Mouse (Mus musculus) embryo, embryonic 10 days (tissue): ENCODE results near the gene Prkn.

ENCODE experiments used
- DNase-seq: peaks from one replicate; pipeline ENCODE4 v3.0.0-alpha.2; 2015; ENCODE audit warnings: low spot score

The Prkn gene

GRCm38 (mm10) chr17:10840148-10840707 lies at the start of gene Prkn, which contains the start of gene Pacrg:
TSS of gene Prkn (plus strand) at chr17:10840384.
TSS of gene Pacrg (minus strand) at chr17:10840311.
- DNase-seq: peak; percentile 99

GRCm38 (mm10) chr17:10791661-10792060 lies 48.5 kb upstream of the Prkn start:
- no peak for DNase-seq

DNA sequence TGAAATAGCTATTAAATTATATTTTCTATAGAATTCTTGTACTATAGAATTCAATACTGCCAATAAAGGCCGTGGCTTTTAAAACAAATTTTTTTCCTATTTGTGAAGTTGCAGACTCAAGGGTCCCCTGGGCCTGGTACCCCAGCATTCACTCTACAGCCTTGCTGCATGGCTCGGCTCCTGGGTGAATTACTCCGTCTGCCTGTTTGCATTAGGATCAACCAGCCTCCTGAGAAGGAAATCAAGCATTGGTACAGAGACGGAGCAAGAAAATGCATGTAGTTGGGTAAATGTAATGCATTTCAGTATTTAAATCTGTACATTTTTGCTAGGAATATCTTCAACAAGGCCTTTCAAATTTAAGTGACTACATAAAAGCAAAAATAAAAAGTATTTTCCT lies 33.5 kb upstream of the Prkn start:
- DNase-seq: no peak

DNA sequence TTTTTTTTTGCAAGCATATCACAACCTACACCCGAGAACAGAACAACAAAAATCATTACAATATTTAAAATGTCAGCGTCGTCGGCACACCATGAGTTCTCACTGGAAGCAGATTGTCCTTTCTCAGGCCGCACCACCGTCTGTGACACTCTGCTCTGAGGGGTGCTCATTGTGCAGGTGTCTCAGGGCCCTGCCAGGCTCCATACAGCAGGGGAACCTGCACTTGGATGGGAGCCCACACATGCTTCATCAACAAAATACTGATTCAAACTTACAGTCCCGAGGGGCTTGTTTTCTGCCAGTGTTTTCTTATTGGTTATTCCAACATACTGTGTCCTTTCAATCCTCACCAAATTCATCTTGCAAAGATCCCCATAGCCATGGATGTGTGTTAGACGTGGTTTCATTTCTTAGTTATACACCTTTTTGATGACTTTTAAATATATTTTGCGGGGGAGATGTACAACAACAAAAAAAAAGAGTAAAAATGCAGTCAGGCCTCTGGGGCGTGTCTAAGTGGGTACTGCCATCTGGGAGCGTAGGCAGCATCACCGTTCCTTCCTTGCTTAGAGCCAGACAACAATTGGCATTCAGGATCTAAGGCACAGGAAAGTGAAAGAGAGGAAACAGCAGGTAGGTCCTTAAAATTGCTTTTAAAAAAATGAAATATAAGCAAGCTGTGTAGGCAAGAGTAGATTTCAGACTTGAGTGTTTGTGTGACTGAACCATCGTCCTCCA lies 32.8 kb upstream of the Prkn start:
- DNase-seq: no peak

- no peak for DNase-seq
Measured at GRCm38 (mm10) chr17:10808571-10808970, 31.6 kb upstream of the Prkn start.

DNA sequence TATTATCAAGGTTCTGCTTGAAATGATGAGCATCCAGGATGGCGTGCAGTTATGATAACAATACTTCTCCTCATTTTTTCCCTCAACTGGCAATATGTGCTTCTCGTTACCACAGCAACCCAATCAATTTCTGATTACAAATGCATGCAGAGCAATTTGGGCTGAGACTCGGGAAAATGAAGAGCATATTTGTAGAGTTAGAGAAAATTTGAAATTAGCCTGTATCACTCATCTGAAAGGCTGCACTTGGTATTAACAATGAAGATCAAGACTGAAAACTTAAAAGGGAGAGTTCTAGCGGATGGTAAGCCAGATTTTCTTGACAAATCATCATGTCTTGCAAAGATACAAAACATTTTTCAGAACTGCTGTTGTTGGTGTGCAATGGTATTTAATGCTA lies 21.2 kb upstream of the Prkn start:
- no peak for DNase-seq

DNA sequence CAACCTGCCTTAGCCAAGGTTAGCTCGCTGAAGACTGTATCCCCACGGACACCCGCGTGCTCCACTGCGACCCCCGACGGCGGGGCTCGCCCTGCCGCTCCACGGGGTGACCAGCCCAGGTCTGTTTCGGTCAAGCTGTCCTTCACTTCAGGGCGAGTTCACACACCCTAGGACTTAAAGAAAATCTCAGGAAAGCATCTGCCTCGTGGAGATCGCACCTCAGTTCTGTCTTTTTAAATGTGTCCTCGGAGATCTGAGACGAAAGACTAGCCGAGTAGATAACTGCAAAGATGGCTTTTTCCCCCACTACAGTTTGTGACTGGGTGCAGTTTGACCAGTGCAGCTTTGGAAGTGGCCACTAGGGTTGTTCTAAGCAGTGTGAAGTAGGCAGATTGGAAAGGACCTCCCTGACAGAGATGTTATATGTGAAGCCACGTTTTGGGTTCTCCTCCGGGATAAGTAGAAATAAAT lies 582 bp downstream of the Prkn start:
- peak; percentile 73 for DNase-seq

GRCm38 (mm10) chr17:10854207-10854606 lies 14.0 kb downstream of the Prkn start:
- no peak for DNase-seq

- DNase-seq: no peak
Measured at GRCm38 (mm10) chr17:10874208-10875187, 34.3 kb downstream of the Prkn start.

DNA sequence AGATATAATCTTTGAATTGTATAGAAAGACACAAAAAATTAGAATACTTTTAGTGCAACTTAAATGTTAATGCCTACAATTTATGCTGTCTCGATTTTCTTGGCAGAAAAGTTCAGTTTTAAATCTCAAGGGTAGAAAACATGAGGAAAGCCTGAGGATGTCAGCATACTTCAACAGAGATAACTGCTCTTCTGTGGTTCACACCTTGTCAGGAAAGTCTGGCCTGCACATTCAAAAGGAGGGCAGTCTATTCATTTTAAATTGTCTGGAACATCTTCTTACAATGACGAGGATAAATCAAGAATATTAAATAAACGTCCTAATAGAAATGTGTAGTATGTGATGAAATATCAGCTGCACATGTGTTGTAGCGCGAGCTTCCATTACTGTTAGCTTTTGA lies 38.8 kb downstream of the Prkn start:
- no peak for DNase-seq

GRCm38 (mm10) chr17:10882260-10882659 lies 42.1 kb downstream of the Prkn start:
- no peak for DNase-seq

DNA sequence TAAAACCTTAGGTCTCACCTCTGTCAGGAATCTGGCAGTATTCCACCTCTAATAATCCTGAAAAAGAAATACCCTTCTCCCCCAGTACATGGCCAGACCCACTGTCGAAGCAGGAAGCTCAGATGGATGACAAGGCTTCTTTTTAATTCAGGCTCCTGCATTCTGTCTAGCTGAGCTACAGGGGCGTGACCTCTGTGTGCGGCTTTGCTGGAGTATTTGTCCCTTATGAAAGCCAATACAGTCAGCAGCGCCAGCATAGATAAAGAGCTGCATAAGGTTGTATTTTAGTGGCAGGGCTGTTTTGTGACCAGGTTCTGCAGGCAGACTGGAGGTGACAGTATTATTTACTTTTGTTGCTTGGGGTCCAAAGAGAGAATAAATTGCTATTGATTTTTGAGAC lies 47.7 kb downstream of the Prkn start:
- DNase-seq: peak; percentile 51

DNA sequence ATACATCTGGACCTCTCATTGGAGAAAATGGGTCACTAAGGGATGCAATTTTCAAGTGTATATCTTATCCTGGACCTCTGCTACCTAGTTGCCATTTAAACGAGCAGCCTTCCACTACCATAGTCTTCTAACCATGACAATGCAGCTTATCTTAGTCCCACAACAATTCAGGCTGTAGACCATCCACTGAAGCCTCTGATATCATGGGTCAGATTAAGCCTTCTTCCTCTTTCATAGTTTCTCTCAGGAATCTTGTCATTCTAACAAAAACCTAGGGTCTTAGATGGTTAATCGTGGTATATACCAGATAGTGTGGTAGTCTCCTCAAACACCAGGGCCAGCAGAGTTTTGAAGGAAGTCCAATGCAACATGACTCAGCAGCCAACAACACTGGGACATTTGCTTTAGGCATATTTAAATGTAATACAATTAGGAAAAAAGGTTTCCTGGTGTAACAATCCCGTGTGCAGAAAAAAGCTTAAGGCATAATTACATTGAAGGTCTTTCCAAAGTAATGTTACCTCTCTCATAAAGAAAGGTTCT lies 61.6 kb downstream of the Prkn start:
- DNase-seq: no peak

GRCm38 (mm10) chr17:10936698-10937097 lies 96.5 kb downstream of the Prkn start:
- DNase-seq: no peak

DNA sequence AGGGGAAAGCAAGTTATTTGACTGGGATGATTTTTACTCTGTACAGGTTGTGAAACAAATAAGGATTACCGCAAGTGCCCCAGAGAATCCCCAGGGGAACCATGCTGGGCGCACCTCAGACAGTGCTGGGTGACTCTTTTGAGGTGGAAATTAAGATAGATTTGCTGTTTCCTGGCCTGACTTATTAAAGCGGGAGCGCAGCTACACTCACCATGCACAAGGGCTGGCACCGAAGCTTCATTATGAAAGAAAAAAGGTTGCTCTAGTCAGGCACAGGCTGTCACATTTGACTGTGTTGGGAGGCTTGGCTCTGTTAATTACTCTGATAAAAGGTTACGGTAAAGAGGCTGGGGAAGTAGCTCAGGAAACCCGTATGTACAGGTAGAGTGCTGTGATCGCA lies 97.7 kb downstream of the Prkn start:
- DNase-seq: no peak

DNA sequence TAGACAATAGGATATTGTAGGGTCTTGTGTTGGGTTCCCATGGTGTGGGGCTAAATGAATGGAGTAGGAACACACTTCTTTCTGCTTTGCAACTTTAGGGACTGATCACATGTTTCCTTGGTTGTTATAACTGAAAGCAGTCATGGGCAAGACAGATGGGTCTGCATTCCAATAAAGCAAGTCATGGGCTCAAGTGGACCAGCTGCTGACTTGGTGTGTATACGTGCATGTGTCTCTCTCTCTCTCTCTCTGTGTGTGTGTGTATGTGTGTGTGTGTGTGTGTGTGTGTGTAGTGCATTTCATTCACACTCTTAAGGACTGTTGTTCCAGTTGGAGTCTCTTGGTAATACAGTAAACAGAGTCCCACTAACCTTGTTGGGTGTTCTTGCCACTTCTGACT lies 98.6 kb downstream of the Prkn start:
- no peak for DNase-seq

DNA sequence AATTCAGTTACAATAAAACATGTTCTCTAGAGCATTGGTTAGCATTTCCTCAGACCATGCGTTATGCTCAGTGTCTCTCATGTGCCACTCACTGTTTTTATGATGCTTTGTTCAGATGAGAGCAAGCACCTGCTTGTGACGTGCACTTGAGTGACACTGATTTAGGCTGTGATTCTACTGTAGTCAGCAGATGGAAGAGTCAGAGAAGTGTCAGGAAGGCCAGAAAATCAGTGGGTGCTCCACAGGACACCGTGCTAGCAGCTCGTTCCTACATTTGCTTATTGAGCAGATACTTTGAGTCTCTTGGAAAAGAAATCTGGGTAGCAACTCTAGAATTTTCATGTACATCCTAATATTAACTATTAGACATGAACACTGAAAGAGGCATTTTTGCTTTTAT lies 106.4 kb downstream of the Prkn start:
- no peak for DNase-seq

- DNase-seq: no peak
Measured at GRCm38 (mm10) chr17:10947614-10948013, 107.4 kb downstream of the Prkn start.

DNA sequence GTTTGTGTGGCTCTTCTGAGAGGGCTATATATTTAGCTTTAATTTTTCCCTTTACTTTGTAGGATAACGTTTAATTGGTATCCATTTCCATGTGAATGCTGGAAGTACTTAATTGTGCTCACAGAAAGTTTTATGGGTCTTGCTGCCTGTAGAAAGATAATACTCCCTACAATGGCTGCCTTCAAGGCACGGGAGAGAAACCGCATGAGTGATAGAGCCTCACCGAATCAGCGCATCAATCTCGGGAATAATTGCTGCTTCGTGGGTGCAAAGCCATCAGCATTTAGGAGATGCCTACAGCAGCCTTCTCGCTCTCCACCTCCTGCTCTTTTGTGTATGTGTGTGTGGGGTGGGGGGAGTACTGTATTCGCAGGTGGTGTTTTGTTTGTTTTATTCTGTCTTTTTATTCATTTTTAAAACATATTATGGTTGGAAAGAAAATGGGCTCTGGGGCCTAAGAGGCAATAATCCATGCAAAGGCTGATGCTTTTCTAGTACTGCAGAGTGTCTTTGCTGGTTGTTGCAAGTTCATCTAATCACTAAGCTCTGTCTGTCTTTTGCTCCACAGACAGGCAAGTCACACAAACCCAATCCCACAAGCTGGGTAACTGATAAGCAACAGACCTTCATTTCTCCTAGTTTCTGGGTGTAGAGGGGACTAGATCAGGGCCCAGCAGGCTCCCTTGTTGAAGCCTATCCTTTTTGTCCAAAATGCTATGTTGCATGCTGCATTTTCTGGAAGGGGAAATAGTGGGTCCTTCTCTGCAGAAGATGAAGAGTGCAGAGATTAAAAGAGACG lies 119.1 kb downstream of the Prkn start:
- no peak for DNase-seq

GRCm38 (mm10) chr17:10962151-10962550 lies 122.0 kb downstream of the Prkn start:
- no peak for DNase-seq

- DNase-seq: no peak
Measured at GRCm38 (mm10) chr17:10982136-10982535, 142.0 kb downstream of the Prkn start.
